Mouse (Mus musculus) cerebellum, adult 2 months (tissue): ENCODE measurements at regions not wholly inside any gene's neighbourhood (a gene's known extent, or its start where the extent isn't known, plus 50 kb on each side); places are given as distances from the start of the nearest gene placed in this dataset.

Source experiments
- CTCF ChIP-seq: fragments of 200-500 bp; IDR thresholded peaks from 2 replicates; pipeline ENCODE4 v1.5.1; 2011; ENCODE audit warnings: low read depth, mild to moderate bottlenecking, control low read depth, low read length, moderate library complexity, borderline replicate concordance; ENCODE audit not compliant: insufficient read depth
- POLR2A ChIP-seq: fragments of 200-500 bp; IDR thresholded peaks from 2 replicates; pipeline ENCODE4 v1.6.1; 2011; ENCODE audit warnings: low read length, control low read depth, borderline replicate concordance; ENCODE audit not compliant: insufficient read depth

DNA sequence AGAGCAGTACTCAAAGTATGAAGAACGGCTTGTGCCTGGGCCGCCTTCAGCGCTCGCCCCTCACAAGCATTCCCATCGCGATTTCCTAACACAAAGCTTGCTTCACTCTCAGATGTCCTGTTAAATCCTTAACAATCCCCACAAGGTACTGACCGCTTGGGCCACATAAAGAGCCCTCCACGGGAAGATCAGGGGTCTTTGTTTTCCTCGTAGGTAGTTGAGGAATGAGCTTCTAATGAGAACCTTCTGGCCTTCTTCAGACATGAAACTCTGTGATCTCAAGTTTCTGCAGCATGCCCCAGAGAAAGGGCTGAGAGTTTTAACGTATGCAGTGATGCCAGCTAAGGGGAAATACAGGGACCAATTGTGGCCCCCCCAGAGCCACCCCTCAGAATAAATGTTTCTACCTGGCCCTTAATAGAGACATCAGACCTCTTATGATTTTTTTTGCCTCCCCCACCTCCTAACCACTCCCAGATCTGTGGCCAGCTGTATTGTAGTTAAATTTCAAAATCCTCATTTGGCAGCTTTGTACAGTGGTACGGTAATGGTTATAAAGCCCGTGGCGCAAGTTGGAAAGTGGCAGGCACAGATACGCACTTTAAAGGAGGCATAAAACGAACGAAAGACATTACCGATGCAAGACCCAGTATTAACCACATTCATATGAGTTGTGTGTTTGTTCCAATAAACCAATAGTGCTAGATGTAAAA lies 618.6 kb downstream of the Epha4 start:
- TF ChIP-seq CTCF: no peak
- TF ChIP-seq POLR2A: no peak
